Mouse (Mus musculus) induced T-regulatory cell, adult 2 months (primary cell): ENCODE results near the gene Olfr1055.
"Not testable (repeated sequence)": the region's sequence is repeated elsewhere in the genome, so short reads cannot be mapped to it uniquely, and the experiment has no call there.

Experiments used
- DNase-seq: peaks from one replicate; pipeline ENCODE4 v3.0.0-alpha.2; 2012; ENCODE audit warnings: low read depth

Olfr1055 gene

GRCm38 (mm10) chr2:86350184-86350583 lies at the start of gene Olfr1055:
TSS of gene Olfr1055 (minus strand) at chr2:86350284.
- no peak for DNase-seq

- no peak for DNase-seq
Measured at GRCm38 (mm10) chr2:86395114-86395513, 45.0 kb upstream of the Olfr1055 start.

GRCm38 (mm10) chr2:86388461-86388860 lies 38.4 kb upstream of the Olfr1055 start, which contains the start of gene Olfr1058:
TSS of gene Olfr1058 (minus strand) at chr2:86388561.
- not testable (repeated sequence) for DNase-seq

- DNase-seq, result no peak
Measured at GRCm38 (mm10) chr2:86378293-86378692, 28.2 kb upstream of the Olfr1055 start, which contains the start of gene Olfr1057. TSS of gene Olfr1057 (minus strand) at chr2:86378393.

GRCm38 (mm10) chr2:86366342-86366741 lies 16.3 kb upstream of the Olfr1055 start:
- not testable (repeated sequence) for DNase-seq

GRCm38 (mm10) chr2:86362369-86362768 lies 12.3 kb upstream of the Olfr1055 start, which contains the start of gene Olfr1056:
TSS of gene Olfr1056 (minus strand) at chr2:86362469.
- DNase-seq, result no peak

- DNase-seq, result not testable (repeated sequence)
Measured at GRCm38 (mm10) chr2:86351751-86352150, 1.7 kb upstream of the Olfr1055 start.

- no peak for DNase-seq
Measured at GRCm38 (mm10) chr2:86335333-86335732, 14.8 kb downstream of the Olfr1055 start, which contains the start of gene Olfr1054. TSS of gene Olfr1054 (minus strand) at chr2:86335433.

- no peak for DNase-seq
Measured at GRCm38 (mm10) chr2:86315184-86315583, 34.9 kb downstream of the Olfr1055 start, which contains the start of gene Olfr1053. TSS of gene Olfr1053 (minus strand) at chr2:86315284.
